Mouse (Mus musculus) left cerebral cortex, adult 6 months (tissue): ENCODE measurements around the gene Tox3. TPM values are rescaled to one million over a fixed set of nuclear protein-coding genes. Genes with fewer than 3 reads are reported as not detected.

Experiments used
- long read RNA-seq, 2 experiments: library from polyadenylated mRNA; unstranded; transcript quantifications; one replicate each; pipeline ENCODE4 v2.0.0; 2019 to 2020
- polyA plus RNA-seq: library from polyadenylated mRNA; unstranded; fragments of <200 nt; fragmentation: Nextera tagmentation; gene quantifications from 2 replicates; pipeline ENCODE4 v1.2.3, GENCODE M21; 2021

Gene Tox3
- 4.1 and 8.5 TPM in 2 replicates for polyA plus RNA-seq
- long read RNA-seq, experiment 1, partial matches to known transcripts = 3 of 4 reads
- long read RNA-seq, experiment 1, other reads (novel, unspliced or antisense) = 1 of 4 reads
- long read RNA-seq, experiment 2, partial matches to known transcripts = 4 of 13 reads
- long read RNA-seq, experiment 2, other reads (novel, unspliced or antisense) = 9 of 13 reads

GRCm38 (mm10) chr8:90348178-90348925 lies at the start of gene Tox3:
Gene Tox3, minus strand, starts transcription at chr8:90348343.

